Mouse (Mus musculus) liver, embryonic 14.5 days (tissue): ENCODE data around the gene Psmd7.

ENCODE experiments used
- CTCF ChIP-seq: IDR thresholded peaks from 2 replicates; pipeline ENCODE4 v1.5.1; 2016; ENCODE audit warnings: antibody characterized with exemption, low read depth, control low read depth
- EP300 ChIP-seq: IDR thresholded peaks from 2 replicates; pipeline ENCODE4 v1.6.1; 2016; ENCODE audit warnings: antibody characterized with exemption, low read depth

GRCm38 (mm10) chr8:107578541-107578940 lies 9.7 kb downstream of the Psmd7 start:
- TF ChIP-seq CTCF (no peak), EP300 (no peak)
